Mouse (Mus musculus): ENCODE measurements around the gene Homer2.

Homer2 gene

GRCm38 (mm10) chr7:81667156-81667555, 40.2 kb downstream of the Homer2 start:
- Histone ChIP-seq H3K9me3 (ENCODE audit: low read length) (no peaks in the 10 kb centered on the region), H3K4me3 (replicated peaks; ENCODE audit: low read length) (no peak overlapping the region), H3K27me3 (ENCODE audit: insufficient read depth, low read length) (no peaks in the 10 kb centered on the region), H3K36me3 (ENCODE audit: insufficient read depth, low read length) (no peaks in the 10 kb centered on the region), H3K4me1 (replicated peaks; ENCODE audit: low read depth, low read length) (no peaks in the 10 kb centered on the region)
- no peak for TF ChIP-seq CTCF (conservative IDR thresholded peaks at IDR 0.05; ENCODE audit: low read length)
- no peak for TF ChIP-seq POU5F1 (IDR thresholded peaks at IDR 0.05; ENCODE audit: borderline replicate concordance, low read length)
- TF ChIP-seq NANOG (IDR thresholded peaks at IDR 0.05; ENCODE audit: borderline replicate concordance, low read length) = no peak

- Histone ChIP-seq H3K36me3 (ENCODE audit: insufficient read depth, low read length) (no peaks in the 10 kb centered on the region), H3K27me3 (ENCODE audit: insufficient read depth, low read length) (no peaks in the 10 kb centered on the region), H3K9me3 (ENCODE audit: low read length) (no peaks in the 10 kb centered on the region), H3K4me1 (replicated peaks; ENCODE audit: low read depth, low read length) (no peaks in the 10 kb centered on the region), H3K4me3 (replicated peaks; ENCODE audit: low read length) (no peak overlapping the region)
- no peak for TF ChIP-seq NANOG (IDR thresholded peaks at IDR 0.05; ENCODE audit: borderline replicate concordance, low read length)
- TF ChIP-seq POU5F1 (IDR thresholded peaks at IDR 0.05; ENCODE audit: borderline replicate concordance, low read length) = no peak
- TF ChIP-seq CTCF (conservative IDR thresholded peaks at IDR 0.05; ENCODE audit: low read length) = no peak
These were observed 40.7 kb downstream of the Homer2 start for GRCm38 (mm10) chr7:81666585-81666984.

- Histone ChIP-seq H3K36me3 (ENCODE audit: insufficient read depth, low read length) (no peaks in the 10 kb centered on the region), H3K4me3 (replicated peaks; ENCODE audit: low read length) (no peak overlapping the region), H3K9me3 (ENCODE audit: low read length) (no peaks in the 10 kb centered on the region), H3K27me3 (ENCODE audit: insufficient read depth, low read length) (no peaks in the 10 kb centered on the region), H3K4me1 (replicated peaks; ENCODE audit: low read depth, low read length) (no peaks in the 10 kb centered on the region)
- no peak for TF ChIP-seq POU5F1 (IDR thresholded peaks at IDR 0.05; ENCODE audit: borderline replicate concordance, low read length)
- no peak for TF ChIP-seq NANOG (IDR thresholded peaks at IDR 0.05; ENCODE audit: borderline replicate concordance, low read length)
- TF ChIP-seq CTCF (conservative IDR thresholded peaks at IDR 0.05; ENCODE audit: low read length) = no peak
These were observed 44.3 kb downstream of the Homer2 start for GRCm38 (mm10) chr7:81663057-81663456.

DNA sequence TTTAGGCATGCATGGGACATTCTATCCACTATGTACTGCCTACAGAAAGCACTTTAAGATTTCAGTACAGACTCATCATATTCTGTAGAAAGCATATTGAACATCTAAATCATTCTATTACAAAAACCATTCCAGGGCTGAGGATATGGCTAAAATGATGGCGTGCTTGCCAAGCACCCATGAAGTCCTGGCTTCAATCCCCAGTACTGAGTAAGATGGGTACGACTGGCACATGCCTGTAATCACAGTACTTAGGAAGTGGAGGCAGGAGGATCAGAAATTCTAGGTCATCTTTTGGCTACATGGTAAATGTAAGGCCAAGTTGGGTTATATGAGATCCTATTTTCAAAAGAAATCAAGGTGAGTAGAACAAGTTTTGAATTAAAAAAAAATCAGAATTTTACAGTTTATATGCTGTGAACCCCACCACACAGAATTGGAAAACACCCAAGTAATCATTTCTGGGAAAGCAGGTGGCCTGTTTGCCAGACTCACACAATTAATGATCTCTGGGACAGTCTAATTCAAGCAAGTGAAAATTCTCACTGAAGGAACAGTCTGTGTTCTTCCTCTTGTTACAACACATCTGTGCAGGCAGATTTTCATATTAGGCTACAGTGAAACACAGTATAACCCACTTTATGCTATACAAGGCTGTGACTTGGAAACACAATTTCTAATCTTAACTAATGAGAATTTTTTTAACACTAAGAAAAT, 49.5 kb downstream of the Homer2 start:
- H3K4me3 ChIP-seq (replicated peaks; ENCODE audit: low read length) = no peak overlapping the region
- H3K27me3 ChIP-seq (ENCODE audit: insufficient read depth, low read length) = no peaks in the 10 kb centered on the region
- H3K36me3 ChIP-seq (ENCODE audit: insufficient read depth, low read length) = no peaks in the 10 kb centered on the region
- TF ChIP-seq POU5F1 (IDR thresholded peaks at IDR 0.05; ENCODE audit: borderline replicate concordance, low read length) = no peak
- TF ChIP-seq CTCF (conservative IDR thresholded peaks at IDR 0.05; ENCODE audit: low read length) = no peak
- TF ChIP-seq NANOG (IDR thresholded peaks at IDR 0.05; ENCODE audit: borderline replicate concordance, low read length) = no peak
- H3K9me3 ChIP-seq (ENCODE audit: low read length) = no peaks in the 10 kb centered on the region
- peaks cover 5% of the 10 kb centered on the region; the same call in 1 of the 2 replicates for H3K4me1 ChIP-seq (replicated peaks; ENCODE audit: low read depth, low read length)

GRCm38 (mm10) chr7:81657055-81657454, 50.3 kb downstream of the Homer2 start:
- TF ChIP-seq NANOG (IDR thresholded peaks at IDR 0.05; ENCODE audit: borderline replicate concordance, low read length) (no peak), CTCF (conservative IDR thresholded peaks at IDR 0.05; ENCODE audit: low read length) (no peak), POU5F1 (IDR thresholded peaks at IDR 0.05; ENCODE audit: borderline replicate concordance, low read length) (no peak)
- no peak overlapping the region for H3K4me3 ChIP-seq (replicated peaks; ENCODE audit: low read length)

GRCm38 (mm10) chr7:81656635-81657034, 50.7 kb downstream of the Homer2 start:
- Histone ChIP-seq H3K27me3 (ENCODE audit: insufficient read depth, low read length) (no peaks in the 10 kb centered on the region), H3K9me3 (ENCODE audit: low read length) (no peaks in the 10 kb centered on the region), H3K4me1 (replicated peaks; ENCODE audit: low read depth, low read length) (peaks cover 7% of the 10 kb centered on the region; the same call in 1 of the 2 replicates), H3K4me3 (replicated peaks; ENCODE audit: low read length) (no peak overlapping the region), H3K36me3 (ENCODE audit: insufficient read depth, low read length) (no peaks in the 10 kb centered on the region)
- no peak for TF ChIP-seq NANOG (IDR thresholded peaks at IDR 0.05; ENCODE audit: borderline replicate concordance, low read length)
- TF ChIP-seq CTCF (conservative IDR thresholded peaks at IDR 0.05; ENCODE audit: low read length) = no peak
- TF ChIP-seq POU5F1 (IDR thresholded peaks at IDR 0.05; ENCODE audit: borderline replicate concordance, low read length) = no peak

More at GRCm38 (mm10) chr7:81657055-81657454, 50.3 kb downstream of the Homer2 start:
- Histone ChIP-seq H3K27me3 (ENCODE audit: insufficient read depth, low read length) (no peaks in the 10 kb centered on the region), H3K36me3 (ENCODE audit: insufficient read depth, low read length) (no peaks in the 10 kb centered on the region), H3K4me1 (replicated peaks; ENCODE audit: low read depth, low read length) (peaks cover 7% of the 10 kb centered on the region; the same call in 1 of the 2 replicates), H3K9me3 (ENCODE audit: low read length) (no peaks in the 10 kb centered on the region)

DNA sequence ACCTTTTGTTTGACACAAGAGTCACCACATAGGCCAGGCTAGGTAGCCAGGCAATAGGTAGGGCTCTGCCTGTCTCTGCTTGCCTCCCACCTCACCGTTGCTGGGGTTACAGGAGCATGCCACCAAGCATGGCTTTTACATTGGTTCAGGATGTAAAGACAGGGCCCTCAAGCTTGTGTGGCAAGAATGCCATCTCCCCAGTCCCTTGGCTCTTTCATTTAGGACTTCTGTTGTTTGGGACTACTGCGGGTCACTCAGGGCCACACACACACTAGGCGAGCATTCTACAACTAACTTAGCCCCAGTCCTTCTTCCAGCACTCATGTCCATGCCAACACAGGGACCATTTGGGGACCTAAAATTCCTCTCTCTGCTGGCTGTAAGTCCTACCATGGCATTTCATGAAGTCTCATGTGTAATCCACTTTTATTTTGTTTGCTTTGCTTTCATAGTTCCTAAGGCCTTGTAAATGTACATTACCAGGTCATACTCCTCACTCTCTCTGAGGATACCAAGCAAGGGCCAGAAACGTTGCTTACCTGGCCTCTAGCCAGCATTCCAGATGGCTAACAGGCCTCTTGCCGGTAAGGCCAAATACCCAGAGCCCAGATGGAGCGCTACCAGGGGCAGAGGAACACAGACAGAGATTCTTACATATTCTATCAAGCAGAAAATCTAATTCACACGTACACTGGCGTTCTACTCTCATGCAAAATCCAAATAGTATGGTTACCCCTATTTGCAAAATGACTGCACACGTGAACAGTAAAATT, 52.2 kb downstream of the Homer2 start:
- Histone ChIP-seq H3K27me3 (ENCODE audit: insufficient read depth, low read length) (no peaks in the 10 kb centered on the region), H3K4me3 (replicated peaks; ENCODE audit: low read length) (no peak overlapping the region), H3K4me1 (replicated peaks; ENCODE audit: low read depth, low read length) (peaks cover 7% of the 10 kb centered on the region; the same call in 1 of the 2 replicates), H3K36me3 (ENCODE audit: insufficient read depth, low read length) (no peaks in the 10 kb centered on the region), H3K9me3 (ENCODE audit: low read length) (no peaks in the 10 kb centered on the region)
- TF ChIP-seq CTCF (conservative IDR thresholded peaks at IDR 0.05; ENCODE audit: low read length) = no peak
- no peak for TF ChIP-seq POU5F1 (IDR thresholded peaks at IDR 0.05; ENCODE audit: borderline replicate concordance, low read length)
- no peak for TF ChIP-seq NANOG (IDR thresholded peaks at IDR 0.05; ENCODE audit: borderline replicate concordance, low read length)

DNA sequence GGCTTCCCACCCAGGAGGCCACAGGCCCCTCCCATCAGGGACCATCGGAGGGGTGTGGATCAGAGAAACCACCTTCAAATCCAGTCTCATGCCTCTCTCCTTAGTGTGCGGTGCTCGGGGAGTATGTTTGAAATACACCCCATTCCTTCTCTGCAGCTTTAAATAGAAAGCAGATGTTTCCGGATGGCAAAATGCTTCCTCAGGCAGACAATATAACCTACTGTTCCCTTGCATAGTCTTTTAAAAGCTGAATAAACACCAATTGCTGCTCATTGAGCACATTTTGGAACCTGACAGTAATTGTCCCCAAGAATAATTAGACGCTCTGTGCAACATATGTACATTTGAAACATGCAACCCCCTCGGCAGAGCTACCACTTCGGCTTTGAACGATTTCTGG, 53.3 kb downstream of the Homer2 start:
- no peaks in the 10 kb centered on the region for H3K27me3 ChIP-seq (ENCODE audit: insufficient read depth, low read length)
- no peak overlapping the region for H3K4me3 ChIP-seq (replicated peaks; ENCODE audit: low read length)
- H3K4me1 ChIP-seq (replicated peaks; ENCODE audit: low read depth, low read length) = peaks cover 7% of the 10 kb centered on the region; the same call in 1 of the 2 replicates
- TF ChIP-seq CTCF (conservative IDR thresholded peaks at IDR 0.05; ENCODE audit: low read length) (no peak), POU5F1 (IDR thresholded peaks at IDR 0.05; ENCODE audit: borderline replicate concordance, low read length) (no peak), NANOG (IDR thresholded peaks at IDR 0.05; ENCODE audit: borderline replicate concordance, low read length) (no peak)
- no peaks in the 10 kb centered on the region for H3K36me3 ChIP-seq (ENCODE audit: insufficient read depth, low read length)
- H3K9me3 ChIP-seq (ENCODE audit: low read length) = no peaks in the 10 kb centered on the region

Measured in E14TG2a.4 (cell line).